Mouse (Mus musculus) ES-CJ7 (cell line): ENCODE results near the gene Git1.

Source experiments
- DNase-seq: peaks from one replicate; pipeline ENCODE4 v3.0.0; 2011; ENCODE audit warnings: low read depth, low spot score

Git1 gene

GRCm38 (mm10) chr11:77501392-77501791 is 8.0 kb downstream of the Git1 start:
- peak; percentile 77 for DNase-seq

- no peak for DNase-seq
These were observed 8.6 kb downstream of the Git1 start for GRCm38 (mm10) chr11:77501971-77502370.

- no peak for DNase-seq
These were observed 9.1 kb downstream of the Git1 start for GRCm38 (mm10) chr11:77502481-77502880.

GRCm38 (mm10) chr11:77503511-77503910 is 10.1 kb downstream of the Git1 start:
- peak; percentile 87 for DNase-seq

- DNase-seq, result no peak
These were observed 11.0 kb downstream of the Git1 start for GRCm38 (mm10) chr11:77504377-77504776.

- DNase-seq, result no peak
These were observed 12.1 kb downstream of the Git1 start for GRCm38 (mm10) chr11:77505291-77505980.

- no peak for DNase-seq
These were observed 12.9 kb downstream of the Git1 start for GRCm38 (mm10) chr11:77506273-77506672.

GRCm38 (mm10) chr11:77506941-77507340 is 13.6 kb downstream of the Git1 start:
- DNase-seq, result no peak

GRCm38 (mm10) chr11:77507426-77507825 is 14.1 kb downstream of the Git1 start:
- DNase-seq, result no peak

GRCm38 (mm10) chr11:77508068-77509021 is 15.0 kb downstream of the Git1 start:
- DNase-seq, result peak; percentile 86

- no peak for DNase-seq
These were observed 18.0 kb downstream of the Git1 start for GRCm38 (mm10) chr11:77511336-77511735.

GRCm38 (mm10) chr11:77512891-77513810 is 19.8 kb downstream of the Git1 start:
- DNase-seq, result peak; percentile 89

- DNase-seq, result no peak
These were observed 20.4 kb downstream of the Git1 start for GRCm38 (mm10) chr11:77513811-77514170.

- DNase-seq, result no peak
These were observed 21.0 kb downstream of the Git1 start for GRCm38 (mm10) chr11:77514281-77514831.

GRCm38 (mm10) chr11:77514832-77515636 is 21.7 kb downstream of the Git1 start, which contains the start of gene Abhd15:
Abhd15 (plus strand) TSS chr11:77515121.
- DNase-seq, result peak; percentile 70

- no peak for DNase-seq
These were observed 22.5 kb downstream of the Git1 start, which contains the start of gene Trp53i13 for GRCm38 (mm10) chr11:77515637-77516552. Trp53i13 (minus strand) TSS chr11:77515980.

GRCm38 (mm10) chr11:77516553-77517425 is 23.4 kb downstream of the Git1 start:
- DNase-seq, result no peak
